ENCODE assay signal across 8 mouse cellular contexts in genomic region chr6:88906369-88907108, GRCm38 (mm10). TPM values are rescaled to one million over a fixed set of nuclear protein-coding genes. Genes with fewer than 3 reads are reported as not detected.
DNase-seq lines count a peak whose midpoint lies in the region; ATAC-seq lines count a peak whose summit lies in the region.

No protein-coding gene starts in this region.

- H3K9ac ChIP-seq in intestine, embryonic 16.5 days (ENCODE audit: low read depth, low read length) = no peak overlapping the region; the same call in 1 of the 2 replicates
- H3K9ac ChIP-seq in limb, embryonic 12.5 days (replicated peaks) = no peak overlapping the region; the same call in 1 of the 2 replicates
- no peak overlapping the region for H3K9ac ChIP-seq in midbrain, embryonic 13.5 days (replicated peaks)

- DNase-seq in 3T3-L1 (ENCODE audit: low read depth, low spot score) (peak; percentile 92), NIH3T3 (ENCODE audit: low read depth) (peak; percentile 87)
- peak; percentile 64 to 68 for DNase-seq in cerebellum, postnatal 36 days
- DNase-seq in spleen, postnatal 14 days (ENCODE audit: low spot score in 2 of 2) = peak; percentile 36 to 55

- ATAC-seq in granulocyte monocyte progenitor cell, adult 5-6 weeks (replicated peaks; ENCODE audit: poor library complexity, severe bottlenecking) = peak; percentile 37
- ATAC-seq in intestine, embryonic 16.5 days = 0 out of 2 replicates have a peak, but pooled peaks have one; percentile 3
- ATAC-seq in limb, embryonic 12.5 days (ENCODE audit: insufficient number of reproducible peaks, insufficient read depth, low FRiP score, low TSS enrichment, low read depth) = no peak
- ATAC-seq in midbrain, embryonic 13.5 days = 0 out of 2 replicates have a peak, but pooled peaks have one; percentile 25

- H3K4me1 ChIP-seq in intestine, embryonic 16.5 days (ENCODE audit: control insufficient read depth, insufficient read depth, low read length) = peaks cover 29% of the 10 kb centered on the region
- peaks cover 26% of the 10 kb centered on the region for H3K4me1 ChIP-seq in limb, embryonic 12.5 days (replicated peaks)
- H3K4me1 ChIP-seq in midbrain, embryonic 13.5 days (replicated peaks) = peaks cover 31% of the 10 kb centered on the region

- H3K4me2 ChIP-seq in intestine, embryonic 16.5 days (ENCODE audit: low read depth, low read length) = no peak overlapping the region; the same call in 1 of the 2 replicates
- H3K4me2 ChIP-seq in limb, embryonic 12.5 days = peak overlapping the region; percentile 41
- 0 out of 2 replicates have a peak overlapping the region, but pooled peaks have one; percentile 10 for H3K4me2 ChIP-seq in midbrain, embryonic 13.5 days (replicated peaks)

- no peak overlapping the region for H3K4me3 ChIP-seq in intestine, embryonic 16.5 days (ENCODE audit: low read length)
- no peak overlapping the region for H3K4me3 ChIP-seq in limb, embryonic 12.5 days (replicated peaks)
- no peak overlapping the region for H3K4me3 ChIP-seq in midbrain, embryonic 13.5 days (replicated peaks)

- peaks cover 5% of the 10 kb centered on the region; the same call in 1 of the 2 replicates for H3K36me3 ChIP-seq in intestine, embryonic 16.5 days (ENCODE audit: control insufficient read depth, insufficient read depth, low read length)
- H3K36me3 ChIP-seq in limb, embryonic 12.5 days = peaks cover 38% of the 10 kb centered on the region
- peaks cover 26% of the 10 kb centered on the region for H3K36me3 ChIP-seq in midbrain, embryonic 13.5 days

- no peaks in the 10 kb centered on the region for H3K27me3 ChIP-seq in intestine, embryonic 16.5 days (replicated peaks; ENCODE audit: control insufficient read depth, insufficient read depth, low read length)
- H3K27me3 ChIP-seq in limb, embryonic 12.5 days = no peaks in the 10 kb centered on the region
- no peaks in the 10 kb centered on the region for H3K27me3 ChIP-seq in midbrain, embryonic 13.5 days

- 20% methylated on average over 16 of the region's 16 CpGs for WGBS in intestine, embryonic 16.5 days
- WGBS in limb, embryonic 12.5 days = 17% methylated on average over 16 of the region's 16 CpGs
- 19% methylated on average over 16 of the region's 16 CpGs for WGBS in midbrain, embryonic 13.5 days

- H3K27ac ChIP-seq in intestine, embryonic 16.5 days (ENCODE audit: low read length) = no peak overlapping the region
- no peak overlapping the region for H3K27ac ChIP-seq in limb, embryonic 12.5 days
- H3K27ac ChIP-seq in midbrain, embryonic 13.5 days = no peak overlapping the region

- no peaks in the 10 kb centered on the region for H3K9me3 ChIP-seq in intestine, embryonic 16.5 days (ENCODE audit: control insufficient read depth, low read length)
- no peaks in the 10 kb centered on the region for H3K9me3 ChIP-seq in limb, embryonic 12.5 days
- H3K9me3 ChIP-seq in midbrain, embryonic 13.5 days = no peaks in the 10 kb centered on the region

RNA-seq across cellular contexts. Expression of gene Tpra1, which starts 4.5 kb away (rescaled TPM):
- 25.1 and 62.6 TPM in 2 replicates for total RNA-seq in granulocyte monocyte progenitor cell, adult 5-6 weeks (2014; fragmentation: Nextera tagmentation)
- total RNA-seq in granulocyte monocyte progenitor cell, adult 5-6 weeks (2017) = 28.7 and 30.9 TPM in 2 replicates
- 73.7 and 77.0 TPM in 2 replicates for polyA plus RNA-seq in intestine, embryonic 16.5 days (2015; fragmentation: Nextera tagmentation; extraction: Ambion mirVana)
- 75.5 and 76.2 TPM in 2 replicates for polyA plus RNA-seq in limb, embryonic 12.5 days (2016; fragmentation: Nextera tagmentation; extraction: Ambion mirVana)
- 66.9 and 70.2 TPM in 2 replicates for polyA plus RNA-seq in midbrain, embryonic 13.5 days (2015; fragmentation: Nextera tagmentation; extraction: Ambion mirVana)

RNA-seq across cellular contexts. Expression of gene Mcm2, which starts 8.0 kb away (rescaled TPM):
- total RNA-seq in granulocyte monocyte progenitor cell, adult 5-6 weeks (2014; fragmentation: Nextera tagmentation) = 148 and 183 TPM in 2 replicates
- 153 and 168 TPM in 2 replicates for total RNA-seq in granulocyte monocyte progenitor cell, adult 5-6 weeks (2017)
- polyA plus RNA-seq in intestine, embryonic 16.5 days (2015; fragmentation: Nextera tagmentation; extraction: Ambion mirVana) = 90.1 and 101 TPM in 2 replicates
- polyA plus RNA-seq in limb, embryonic 12.5 days (2016; fragmentation: Nextera tagmentation; extraction: Ambion mirVana) = 207 and 208 TPM in 2 replicates
- 66.2 and 71.9 TPM in 2 replicates for polyA plus RNA-seq in midbrain, embryonic 13.5 days (2015; fragmentation: Nextera tagmentation; extraction: Ambion mirVana)

RNA-seq across cellular contexts. Expression of gene Podxl2, which starts 31.7 kb away (rescaled TPM):
- total RNA-seq in granulocyte monocyte progenitor cell, adult 5-6 weeks (2014; fragmentation: Nextera tagmentation) = not detected in 2 replicates
- total RNA-seq in granulocyte monocyte progenitor cell, adult 5-6 weeks (2017) = not detected in 2 replicates
- 32.0 and 35.6 TPM in 2 replicates for polyA plus RNA-seq in intestine, embryonic 16.5 days (2015; fragmentation: Nextera tagmentation; extraction: Ambion mirVana)
- polyA plus RNA-seq in limb, embryonic 12.5 days (2016; fragmentation: Nextera tagmentation; extraction: Ambion mirVana) = 93.5 and 97.8 TPM in 2 replicates
- polyA plus RNA-seq in midbrain, embryonic 13.5 days (2015; fragmentation: Nextera tagmentation; extraction: Ambion mirVana) = 478 and 520 TPM in 2 replicates
